ENCODE assay signal across 21 mouse cellular contexts in the genomic region with DNA sequence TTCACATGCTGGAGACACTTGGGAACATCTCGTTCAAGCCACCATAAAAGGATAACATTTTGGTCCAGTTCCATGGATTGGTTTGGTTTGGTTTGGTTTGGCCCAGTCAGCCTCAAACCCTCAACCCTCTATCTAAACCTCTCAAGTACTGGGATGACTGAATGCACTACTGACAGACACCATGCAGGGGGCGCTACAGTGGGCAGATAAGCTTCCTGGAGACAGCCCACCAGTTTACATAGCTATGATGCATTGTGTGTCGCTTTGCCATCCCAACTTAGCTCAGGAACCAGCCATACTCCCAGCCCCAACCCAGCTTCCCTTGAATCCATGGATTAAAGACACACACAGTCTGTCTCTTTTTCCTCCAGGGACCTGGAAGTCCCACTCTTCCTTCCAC. TPM values are rescaled to one million over a fixed set of nuclear protein-coding genes. Genes with fewer than 3 reads are reported as not detected.
DNase-seq lines count a peak whose midpoint lies in the region; ATAC-seq and TF ChIP-seq lines count a peak whose summit lies in the region.
"Had no signal": no experiment of that assay in that cellular context is flagged by ENCODE, and none has a peak within 500 bp of the region (broad histone marks: within the 10 kb centered on the region; RNA-seq: fewer than 3 reads in every experiment).

No protein-coding gene starts in this region.

- H3K36me3 ChIP-seq in intestine, postnatal 0 days (ENCODE audit: control insufficient read depth, insufficient read depth), result no peaks in the 10 kb centered on the region
- H3K36me3 ChIP-seq in intestine, embryonic 15.5 days, result no peaks in the 10 kb centered on the region
- H3K36me3 ChIP-seq in thymus, adult 2 months (ENCODE audit: control insufficient read depth, insufficient read depth, low read length), result no peaks in the 10 kb centered on the region
- H3K36me3 ChIP-seq in ES-E14 (ENCODE audit: control insufficient read depth, insufficient read depth, low read length, poor library complexity, severe bottlenecking), result no peaks in the 10 kb centered on the region
- H3K36me3 ChIP-seq in stomach, postnatal 0 days (ENCODE audit: control insufficient read depth, insufficient read depth, low read length), result no peaks in the 10 kb centered on the region
- H3K36me3 ChIP-seq: embryonic facial prominence, embryonic 10.5 days; forebrain, embryonic 12.5 days; G1E; limb, embryonic 15.5 days; lung, embryonic 15.5 days; midbrain, embryonic 13.5 days; neural tube, embryonic 13.5 days had no signal

- DNase-seq in thymus, adult 2 months, result peak; percentile 9
- DNase-seq in thymus, postnatal 0 days (ENCODE audit: low spot score), result no peak
- peak; percentile 33 for DNase-seq in ES-E14 (ENCODE audit: low read depth, low spot score)
- DNase-seq in stomach, postnatal 0 days (ENCODE audit: low spot score), result no peak
- no peak for DNase-seq in right cerebral cortex, postnatal 25 days
- DNase-seq: adrenal gland, postnatal 36 days; cerebellum, adult 8-10 months; heart, postnatal 4 days; kidney, adult 18-20 months; right cerebral cortex, adult 18-20 months had no signal

- peak; percentile 46 for TF ChIP-seq CTCF in intestine, postnatal 0 days (IDR thresholded peaks at IDR 0.05; ENCODE audit: low read depth)
- no peak for TF ChIP-seq CTCF in thymus, adult 2 months (IDR thresholded peaks at IDR 0.05; ENCODE audit: borderline replicate concordance, control insufficient read depth, extremely low read depth, insufficient read depth, low read length, poor library complexity)
- TF ChIP-seq CTCF in stomach, postnatal 0 days (IDR thresholded peaks at IDR 0.05; ENCODE audit: low read depth), result peak; percentile 35; the same call in 1 of the 2 replicates

- H3K4me3 ChIP-seq in intestine, postnatal 0 days (ENCODE audit: low read depth, low read length), result no peak overlapping the region
- H3K4me3 ChIP-seq in intestine, embryonic 15.5 days (replicated peaks), result no peak overlapping the region
- H3K4me3 ChIP-seq in thymus, adult 2 months (ENCODE audit: control insufficient read depth, insufficient read depth, low read length), result no peak overlapping the region
- no peak overlapping the region for H3K4me3 ChIP-seq in ES-E14 (ENCODE audit: insufficient read depth in 1 of 2, low read depth in 1 of 2, low read length in 2 of 2, poor library complexity in 1 of 2, severe bottlenecking in 1 of 2)
- H3K4me3 ChIP-seq in stomach, postnatal 0 days (ENCODE audit: low read depth, low read length), result no peak overlapping the region
- H3K4me3 ChIP-seq: embryonic facial prominence, embryonic 10.5 days; forebrain, embryonic 12.5 days; limb, embryonic 15.5 days; lung, embryonic 15.5 days; midbrain, embryonic 13.5 days; neural tube, embryonic 13.5 days had no signal

- H3K4me1 ChIP-seq in intestine, postnatal 0 days (replicated peaks; ENCODE audit: control insufficient read depth, insufficient read depth, low read length), result peaks cover 7% of the 10 kb centered on the region
- 0 out of 2 replicates have a peak, but pooled peaks cover 4% of the 10 kb centered on the region for H3K4me1 ChIP-seq in intestine, embryonic 15.5 days (replicated peaks)
- H3K4me1 ChIP-seq in thymus, adult 2 months (replicated peaks; ENCODE audit: control insufficient read depth, insufficient read depth, low read length), result no peaks in the 10 kb centered on the region
- H3K4me1 ChIP-seq in ES-E14 (ENCODE audit: control insufficient read depth in 2 of 2, insufficient read depth in 2 of 2, low read length in 2 of 2, poor library complexity in 1 of 2), result no peaks in the 10 kb centered on the region
- no peaks in the 10 kb centered on the region for H3K4me1 ChIP-seq in stomach, postnatal 0 days (replicated peaks; ENCODE audit: control insufficient read depth, insufficient read depth)
- H3K4me1 ChIP-seq: embryonic facial prominence, embryonic 10.5 days; forebrain, embryonic 12.5 days; limb, embryonic 15.5 days; lung, embryonic 15.5 days; midbrain, embryonic 13.5 days; neural tube, embryonic 13.5 days had no signal

- TF ChIP-seq POLR2A in thymus, adult 2 months (IDR thresholded peaks at IDR 0.05; ENCODE audit: control insufficient read depth, extremely low read depth, insufficient read depth, low read length, poor library complexity), result no peak

- no peaks in the 10 kb centered on the region for H3K9me3 ChIP-seq in intestine, postnatal 0 days (ENCODE audit: control insufficient read depth)
- no peaks in the 10 kb centered on the region for H3K9me3 ChIP-seq in intestine, embryonic 15.5 days
- no peaks in the 10 kb centered on the region for H3K9me3 ChIP-seq in ES-E14 (ENCODE audit: control insufficient read depth, insufficient read depth, low read depth, low read length)
- H3K9me3 ChIP-seq in stomach, postnatal 0 days (ENCODE audit: control insufficient read depth, low read length), result no peaks in the 10 kb centered on the region
- H3K9me3 ChIP-seq: embryonic facial prominence, embryonic 10.5 days; forebrain, embryonic 12.5 days; limb, embryonic 15.5 days; lung, embryonic 15.5 days; midbrain, embryonic 13.5 days; neural tube, embryonic 13.5 days had no signal

- no peak for TF ChIP-seq EP300 in stomach, postnatal 0 days (optimal IDR thresholded peaks at IDR 0.05)

- WGBS in intestine, postnatal 0 days, result 54% methylated on average over 3 of the region's 3 CpGs
- 58% methylated on average over 3 of the region's 3 CpGs for WGBS in intestine, embryonic 15.5 days
- 77% methylated on average over 3 of the region's 3 CpGs for WGBS in thymus, adult 2 months
- WGBS in stomach, postnatal 0 days, result 48% methylated on average over 3 of the region's 3 CpGs

- no peak overlapping the region for H3K9ac ChIP-seq in intestine, postnatal 0 days (ENCODE audit: low read depth, low read length)
- no peak overlapping the region for H3K9ac ChIP-seq in intestine, embryonic 15.5 days
- no peak overlapping the region for H3K9ac ChIP-seq in ES-E14 (ENCODE audit: insufficient read depth, low read depth, low read length, poor library complexity, severe bottlenecking)
- H3K9ac ChIP-seq in stomach, postnatal 0 days (ENCODE audit: low read length), result no peak overlapping the region
- H3K9ac ChIP-seq: forebrain, embryonic 12.5 days; limb, embryonic 15.5 days; lung, embryonic 15.5 days; midbrain, embryonic 13.5 days; neural tube, embryonic 13.5 days had no signal

- in situ Hi-C loops in ES-E14 (cut with MboI; ENCODE audit: low sequenced_read_pairs in 2 of 2, unreplicated experiment in 2 of 2), result no loop called here

- H3K4me2 ChIP-seq in intestine, postnatal 0 days (replicated peaks; ENCODE audit: low read depth), result no peak overlapping the region
- H3K4me2 ChIP-seq in intestine, embryonic 15.5 days (replicated peaks), result no peak overlapping the region
- no peak overlapping the region for H3K4me2 ChIP-seq in stomach, postnatal 0 days (replicated peaks; ENCODE audit: low read depth)
- H3K4me2 ChIP-seq: forebrain, embryonic 12.5 days; limb, embryonic 15.5 days; lung, embryonic 15.5 days; midbrain, embryonic 13.5 days; neural tube, embryonic 13.5 days had no signal

- ATAC-seq in intestine, postnatal 0 days, result no peak
- ATAC-seq in intestine, embryonic 15.5 days, result no peak
- no peak for ATAC-seq in stomach, postnatal 0 days (ENCODE audit: low FRiP score, low TSS enrichment)
- ATAC-seq: hindbrain, embryonic 16.5 days; midbrain, embryonic 13.5 days had no signal

- no peak overlapping the region for H3K27ac ChIP-seq in intestine, postnatal 0 days (ENCODE audit: low read depth, low read length)
- H3K27ac ChIP-seq in intestine, embryonic 15.5 days, result no peak overlapping the region
- H3K27ac ChIP-seq in thymus, adult 2 months (ENCODE audit: control insufficient read depth, insufficient read depth, low read length), result no peak overlapping the region
- no peak overlapping the region for H3K27ac ChIP-seq in ES-E14 (ENCODE audit: insufficient read depth, low read depth, low read length, poor library complexity, severe bottlenecking)
- no peak overlapping the region for H3K27ac ChIP-seq in stomach, postnatal 0 days (replicated peaks)
- H3K27ac ChIP-seq: embryonic facial prominence, embryonic 10.5 days; forebrain, embryonic 12.5 days; kidney, postnatal 0 days; limb, embryonic 15.5 days; lung, embryonic 15.5 days; midbrain, embryonic 13.5 days; neural tube, embryonic 13.5 days had no signal

- no peaks in the 10 kb centered on the region for H3K27me3 ChIP-seq in intestine, postnatal 0 days (replicated peaks; ENCODE audit: control insufficient read depth, insufficient read depth, low read length)
- H3K27me3 ChIP-seq in intestine, embryonic 15.5 days (replicated peaks), result no peaks in the 10 kb centered on the region
- H3K27me3 ChIP-seq in thymus, adult 2 months (ENCODE audit: control insufficient read depth, insufficient read depth, low read length), result no peaks in the 10 kb centered on the region
- no peaks in the 10 kb centered on the region for H3K27me3 ChIP-seq in stomach, postnatal 0 days (ENCODE audit: control insufficient read depth, insufficient read depth, low read length)
- H3K27me3 ChIP-seq: forebrain, embryonic 12.5 days; limb, embryonic 15.5 days; lung, embryonic 15.5 days; midbrain, embryonic 13.5 days; neural tube, embryonic 13.5 days had no signal

RNA-seq across cellular contexts. Expression of gene 4930524J08Rik, which starts 29.6 kb away (rescaled TPM):
- polyA plus RNA-seq in intestine, postnatal 0 days (2015; fragmentation: Nextera tagmentation; extraction: Ambion mirVana), result 1.5 and 2.4 TPM in 2 replicates
- polyA plus RNA-seq in intestine, embryonic 15.5 days (2015; fragmentation: Nextera tagmentation; extraction: Ambion mirVana), result 0.93 and 1.1 TPM in 2 replicates
- 3.9 and 5.6 TPM in 2 replicates for polyA plus RNA-seq in thymus, adult 2 months (2012; rRNA removed)
- 2.4 TPM in 2 replicates for polyA plus RNA-seq in thymus, postnatal 0 days (2015; fragmentation: Nextera tagmentation; extraction: Ambion mirVana)
- total RNA-seq in ES-E14 (2012; rRNA removed), result 1.1 and 3.3 TPM in 2 replicates
- polyA plus RNA-seq in stomach, postnatal 0 days (2015; fragmentation: Nextera tagmentation; extraction: Ambion mirVana), result 1.9 and 2.6 TPM in 2 replicates

RNA-seq across cellular contexts. Expression of gene Hnrnpd, which starts 29.7 kb away (rescaled TPM):
- 66.5 and 67.1 TPM in 2 replicates for polyA plus RNA-seq in intestine, postnatal 0 days (2015; fragmentation: Nextera tagmentation; extraction: Ambion mirVana)
- 161 and 174 TPM in 2 replicates for polyA plus RNA-seq in intestine, embryonic 15.5 days (2015; fragmentation: Nextera tagmentation; extraction: Ambion mirVana)
- polyA plus RNA-seq in thymus, adult 2 months (2012; rRNA removed), result 62.6 and 93.5 TPM in 2 replicates
- 120 and 167 TPM in 2 replicates for polyA plus RNA-seq in thymus, postnatal 0 days (2015; fragmentation: Nextera tagmentation; extraction: Ambion mirVana)
- 50.8 and 92.4 TPM in 2 replicates for total RNA-seq in ES-E14 (2012; rRNA removed)
- polyA plus RNA-seq in stomach, postnatal 0 days (2015; fragmentation: Nextera tagmentation; extraction: Ambion mirVana), result 53.5 and 61.4 TPM in 2 replicates

RNA-seq across cellular contexts. Expression of gene Hnrnpdl, which starts 31.0 kb away (rescaled TPM):
- polyA plus RNA-seq in intestine, postnatal 0 days (2015; fragmentation: Nextera tagmentation; extraction: Ambion mirVana), result 61.6 and 63.2 TPM in 2 replicates
- 128 and 132 TPM in 2 replicates for polyA plus RNA-seq in intestine, embryonic 15.5 days (2015; fragmentation: Nextera tagmentation; extraction: Ambion mirVana)
- polyA plus RNA-seq in thymus, adult 2 months (2012; rRNA removed), result 142 and 148 TPM in 2 replicates
- polyA plus RNA-seq in thymus, postnatal 0 days (2015; fragmentation: Nextera tagmentation; extraction: Ambion mirVana), result 101 and 125 TPM in 2 replicates
- 177 and 184 TPM in 2 replicates for total RNA-seq in ES-E14 (2012; rRNA removed)
- polyA plus RNA-seq in stomach, postnatal 0 days (2015; fragmentation: Nextera tagmentation; extraction: Ambion mirVana), result 58.8 and 58.9 TPM in 2 replicates

RNA-seq across cellular contexts. Expression of gene Enoph1, which starts 31.3 kb away (rescaled TPM):
- polyA plus RNA-seq in intestine, postnatal 0 days (2015; fragmentation: Nextera tagmentation; extraction: Ambion mirVana), result 26.6 TPM in 2 replicates
- 49.2 and 49.8 TPM in 2 replicates for polyA plus RNA-seq in intestine, embryonic 15.5 days (2015; fragmentation: Nextera tagmentation; extraction: Ambion mirVana)
- 34.2 and 46.3 TPM in 2 replicates for polyA plus RNA-seq in thymus, adult 2 months (2012; rRNA removed)
- polyA plus RNA-seq in thymus, postnatal 0 days (2015; fragmentation: Nextera tagmentation; extraction: Ambion mirVana), result 33.9 and 35.1 TPM in 2 replicates
- total RNA-seq in ES-E14 (2012; rRNA removed), result 81.5 and 88.8 TPM in 2 replicates
- 23.4 and 23.5 TPM in 2 replicates for polyA plus RNA-seq in stomach, postnatal 0 days (2015; fragmentation: Nextera tagmentation; extraction: Ambion mirVana)

Comparison
In these comparisons a context has a peak if more than half of its experiments do, and no peak if none do; other contexts are left out.
1. DNase-seq: peak in thymus, adult 2 months (single experiment) and ES-E14 (single experiment); none in thymus, postnatal 0 days (single experiment), stomach, postnatal 0 days (single experiment) and right cerebral cortex, postnatal 25 days (single experiment).